Mouse (Mus musculus) lung, adult 2 months (tissue): Measurements from ENCODE around the gene Olfr61.

Experiments
- CTCF ChIP-seq: fragments of 200-500 bp; IDR thresholded peaks from 2 replicates; pipeline ENCODE4 v1.5.1; 2011; ENCODE audit warnings: mild to moderate bottlenecking, low read length, control low read depth; ENCODE audit not compliant: insufficient read depth
- POLR2A ChIP-seq: fragments of 200-500 bp; IDR thresholded peaks from 2 replicates; pipeline ENCODE4 v1.6.1; 2011; ENCODE audit warnings: low read depth, mild to moderate bottlenecking, control low read depth, low read length, borderline replicate concordance; ENCODE audit errors: extremely low read depth

- TF ChIP-seq POLR2A = no peak
- TF ChIP-seq CTCF = no peak
Observed at GRCm38 (mm10) chr7:140646152-140646551, 17.4 kb downstream of the Olfr61 start, which contains the start of gene Olfr53.
